Mouse (Mus musculus) stomach, postnatal 0 days (tissue): ENCODE results near the gene Nebl.

ENCODE experiments used
- CTCF ChIP-seq: IDR thresholded peaks from 2 replicates; pipeline ENCODE4 v1.5.1; 2016; ENCODE audit warnings: antibody characterized with exemption, low read depth, mild to moderate bottlenecking, moderate library complexity
- EP300 ChIP-seq: optimal IDR thresholded peaks from 2 replicates; pipeline ENCODE3; 2016; ENCODE audit warnings: antibody characterized with exemption

DNA sequence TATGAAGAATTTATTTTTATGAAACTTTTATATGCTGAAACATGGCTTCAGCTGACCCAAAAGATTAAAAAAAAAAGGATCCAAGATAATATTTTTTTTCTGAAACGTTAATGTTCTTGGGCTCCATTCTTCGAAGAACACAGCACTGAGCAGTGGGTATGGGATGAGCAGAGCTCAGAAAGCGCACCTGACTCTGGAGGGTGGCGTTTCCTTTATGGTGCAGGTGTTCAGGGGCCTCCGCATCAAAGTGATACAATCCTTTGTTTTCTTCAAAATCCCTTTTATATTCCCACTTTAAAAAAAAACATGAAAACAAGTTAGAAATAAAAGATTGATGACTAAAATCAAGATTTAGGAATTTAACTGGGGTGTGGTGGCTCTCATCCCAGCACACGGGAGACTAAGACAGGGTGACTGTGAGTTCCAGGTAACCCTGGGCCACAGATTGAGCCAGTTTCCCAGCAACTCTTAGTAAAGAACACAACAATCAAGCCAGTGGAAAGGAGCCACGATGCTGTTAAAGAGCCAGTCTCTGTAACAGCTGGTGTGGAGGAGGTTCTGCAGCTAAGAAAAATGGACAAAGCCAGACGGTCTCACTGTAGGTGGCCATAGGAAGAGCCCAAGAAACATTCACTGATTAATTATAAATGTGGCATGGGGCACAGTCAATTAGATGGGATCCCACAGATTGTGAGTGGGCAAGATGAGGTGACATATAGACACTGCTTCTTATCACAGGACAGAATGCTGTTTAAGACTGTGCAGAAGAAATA, 317.6 kb downstream of the Nebl start:
- TF ChIP-seq CTCF, result no peak
- TF ChIP-seq EP300, result no peak
